Mouse (Mus musculus) liver, embryonic 14.5 days (tissue): ENCODE data around the gene Cdh5. TPM values are rescaled to one million over a fixed set of nuclear protein-coding genes. Genes with fewer than 3 reads are reported as not detected.
A peak's percentile ranks its signal among the peaks of the same experiment; 100 is the strongest.

Source experiments
- ATAC-seq: fragments of 200-750 bp; cut with Nextera tagmentation; 2 replicates; pipeline ENCODE4 v1.8.0; 2017; ENCODE audit warnings: moderate number of reproducible peaks, mild to moderate bottlenecking, moderate library complexity; ENCODE audit not compliant: insufficient read depth
- DNase-seq, 3 experiments: peaks; one replicate each; pipeline ENCODE4 v3.0.0-alpha.2; 2012 to 2013; ENCODE audit warnings: low read depth in 3 of 3, low spot score in 3 of 3
- H3K27ac ChIP-seq: fragments of 300-500 bp; sonication (generic); 2 replicates; pipeline ENCODE4 v1.5.1; 2014; ENCODE audit warnings: moderate library complexity, mild to moderate bottlenecking, control low read depth, inconsistent platforms
- H3K27me3 ChIP-seq: fragments of 300-500 bp; sonication (generic); 2 replicates; pipeline ENCODE4 v1.6.1; 2014; ENCODE audit warnings: mild to moderate bottlenecking, low read length, moderate library complexity; ENCODE audit not compliant: control insufficient read depth, insufficient read depth
- H3K36me3 ChIP-seq: fragments of 300-500 bp; sonication (generic); replicated peaks from 2 replicates; pipeline ENCODE4 v1.6.1; 2014; ENCODE audit warnings: low read depth; ENCODE audit not compliant: control insufficient read depth, insufficient read depth
- H3K4me1 ChIP-seq, 2 experiments: fragments of 200-500 bp in 1 of 2; fragments of 300-500 bp in 1 of 2; sonication (generic) in 1 of 2; replicated peaks; 2 replicates each; pipeline ENCODE4 v1.6.1; 2012 to 2014; ENCODE audit warnings: antibody characterized with exemption in 1 of 2, inconsistent platforms in 1 of 2, low read length in 1 of 2; ENCODE audit not compliant: control insufficient read depth in 2 of 2, insufficient read depth in 2 of 2
- H3K4me2 ChIP-seq: fragments of 300-500 bp; sonication (generic); 2 replicates; pipeline ENCODE4 v1.6.1; 2014; ENCODE audit warnings: low read depth, mild to moderate bottlenecking, control low read depth, moderate library complexity
- H3K4me3 ChIP-seq, 2 experiments: fragments of 200-500 bp in 1 of 2; fragments of 300-500 bp in 1 of 2; sonication (generic) in 1 of 2; 2 replicates each; pipeline ENCODE4 v1.5.1; 2012 to 2014; ENCODE audit warnings: low read depth in 2 of 2, low read length in 2 of 2, mild to moderate bottlenecking in 2 of 2, control low read depth in 1 of 2, inconsistent platforms in 1 of 2, moderate library complexity in 1 of 2; ENCODE audit not compliant: insufficient read depth in 1 of 2
- H3K9ac ChIP-seq: fragments of 300-500 bp; sonication (generic); replicated peaks from 2 replicates; pipeline ENCODE4 v1.6.1; 2014; ENCODE audit warnings: mild to moderate bottlenecking, control low read depth, moderate library complexity
- H3K9me3 ChIP-seq: fragments of 300-500 bp; sonication (generic); 2 replicates; pipeline ENCODE4 v1.6.1; 2016; ENCODE audit warnings: low read length, mixed read lengths; ENCODE audit not compliant: control insufficient read depth
- CTCF ChIP-seq: IDR thresholded peaks from 2 replicates; pipeline ENCODE4 v1.5.1; 2016; ENCODE audit warnings: antibody characterized with exemption, low read depth, control low read depth
- EP300 ChIP-seq: IDR thresholded peaks from 2 replicates; pipeline ENCODE4 v1.6.1; 2016; ENCODE audit warnings: antibody characterized with exemption, low read depth
- WGBS: fragments of 180-500 bp; shearing (Covaris S2); extraction: QIAGEN DNeasy Blood & Tissue Kit; methylation state at CpG from one replicate; pipeline ENCODE4 v1.1.7; 2014; ENCODE audit not compliant: insufficient replicate concordance; 5-methylcytosine and 5-hydroxymethylcytosine counted together
- polyA plus RNA-seq, 2 experiments: library from polyadenylated mRNA; depleted of rRNA in 1 of 2; stranded (reverse) in 1 of 2; unstranded in 1 of 2; fragments of >200 nt; fragmentation: Nextera tagmentation in 1 of 2; extraction: Ambion mirVana in 1 of 2; gene quantifications; 2 replicates each; pipeline versions ENCODE4 v1.2.1 to v1.2.3; 2012 to 2014

Gene Cdh5
- polyA plus RNA-seq, 2 experiments: 7.3 to 11.3 TPM

GRCm38 (mm10) chr8:104110498-104111134, 9.2 kb downstream of the Cdh5 start:
- H3K4me2 ChIP-seq: no peak overlapping the region
- H3K4me3 ChIP-seq: no peak overlapping the region
- peak; percentile 55; the same call in 1 of the 2 replicates for ATAC-seq
- H3K9me3 ChIP-seq: no peaks in the 10 kb centered on the region
- WGBS: 48% methylated on average over 10 of the region's 10 CpGs
- DNase-seq: peak in 1 of 3 experiments; percentile 17
- no peak overlapping the region for H3K9ac ChIP-seq
- TF ChIP-seq CTCF (no peak), EP300 (no peak)
- H3K36me3 ChIP-seq: no peaks in the 10 kb centered on the region
- 0 out of 4 replicates have a peak, but pooled peaks cover 0 to 1% of the 10 kb centered on the region in 2 experiments for H3K4me1 ChIP-seq
- H3K27ac ChIP-seq: no peak overlapping the region
- H3K27me3 ChIP-seq: no peaks in the 10 kb centered on the region

GRCm38 (mm10) chr8:104121640-104122416, 20.4 kb downstream of the Cdh5 start:
- no peak overlapping the region for H3K4me3 ChIP-seq
- no peak overlapping the region for H3K27ac ChIP-seq
- WGBS: 65% methylated on average over 12 of the region's 12 CpGs
- H3K9ac ChIP-seq: no peak overlapping the region
- DNase-seq (no peak), ATAC-seq (no peak)
- H3K27me3 ChIP-seq: no peaks in the 10 kb centered on the region
- H3K4me2 ChIP-seq: no peak overlapping the region
- H3K4me1 ChIP-seq: no peaks in the 10 kb centered on the region
- TF ChIP-seq EP300 (no peak), CTCF (no peak)
- H3K9me3 ChIP-seq: no peaks in the 10 kb centered on the region
- no peaks in the 10 kb centered on the region for H3K36me3 ChIP-seq

- H3K4me2 ChIP-seq: no peak overlapping the region
- H3K4me3 ChIP-seq: no peak overlapping the region
- H3K9ac ChIP-seq: no peak overlapping the region
- H3K27ac ChIP-seq: no peak overlapping the region
- no peaks in the 10 kb centered on the region for H3K27me3 ChIP-seq
- 76% methylated on average over 2 of the region's 2 CpGs for WGBS
- ATAC-seq (no peak), DNase-seq (no peak)
- no peaks in the 10 kb centered on the region for H3K9me3 ChIP-seq
- H3K36me3 ChIP-seq: no peaks in the 10 kb centered on the region
- no peak for TF ChIP-seq EP300
- TF ChIP-seq CTCF: no peak
- no peaks in the 10 kb centered on the region for H3K4me1 ChIP-seq
These were observed 21.7 kb downstream of the Cdh5 start for GRCm38 (mm10) chr8:104123080-104123657.

- no peak for DNase-seq
- H3K4me1 ChIP-seq: no peaks in the 10 kb centered on the region
- no peaks in the 10 kb centered on the region for H3K36me3 ChIP-seq
- H3K9ac ChIP-seq: no peak overlapping the region
- TF ChIP-seq CTCF: no peak
- no peak for TF ChIP-seq EP300
- ATAC-seq: no peak
- H3K9me3 ChIP-seq: no peaks in the 10 kb centered on the region
- no peak overlapping the region for H3K27ac ChIP-seq
- WGBS: 60% methylated on average over 5 of the region's 5 CpGs
- no peak overlapping the region for H3K4me3 ChIP-seq
- no peak overlapping the region for H3K4me2 ChIP-seq
- no peaks in the 10 kb centered on the region for H3K27me3 ChIP-seq
These were observed 23.1 kb downstream of the Cdh5 start for GRCm38 (mm10) chr8:104124534-104124933.
